Mouse (Mus musculus) subcutaneous adipose tissue, adult 2 months (tissue): Measurements from ENCODE around the gene Efhc2. TPM values are rescaled to one million over a fixed set of nuclear protein-coding genes. Genes with fewer than 3 reads are reported as not detected.

Experiments used
- polyA plus RNA-seq: library from polyadenylated mRNA; depleted of rRNA; stranded (reverse); fragments of >200 nt; gene quantifications from 2 replicates; pipeline ENCODE4 v1.2.3, GENCODE M21; 2012; ENCODE audit warnings: low replicate concordance; rRNA removed

Efhc2 gene
- 0.33 TPM in 1 of 2 replicates, not detected in the other for polyA plus RNA-seq

GRCm38 (mm10) chrX:17319126-17319583 lies at the start of gene Efhc2:
Gene Efhc2, minus strand, starts transcription at chrX:17319368.

